Mouse (Mus musculus): ENCODE results near the gene Olfr772.
"Not testable (repeated sequence)": the region's sequence is repeated elsewhere in the genome, so short reads cannot be mapped to it uniquely, and the experiment has no call there.

The Olfr772 gene

GRCm38 (mm10) chr10:129177821-129178220 lies at the start of gene Olfr772:
Olfr772 (minus strand) TSS chr10:129177921.
- CTCF ChIA-PET = not testable (repeated sequence)

DNA sequence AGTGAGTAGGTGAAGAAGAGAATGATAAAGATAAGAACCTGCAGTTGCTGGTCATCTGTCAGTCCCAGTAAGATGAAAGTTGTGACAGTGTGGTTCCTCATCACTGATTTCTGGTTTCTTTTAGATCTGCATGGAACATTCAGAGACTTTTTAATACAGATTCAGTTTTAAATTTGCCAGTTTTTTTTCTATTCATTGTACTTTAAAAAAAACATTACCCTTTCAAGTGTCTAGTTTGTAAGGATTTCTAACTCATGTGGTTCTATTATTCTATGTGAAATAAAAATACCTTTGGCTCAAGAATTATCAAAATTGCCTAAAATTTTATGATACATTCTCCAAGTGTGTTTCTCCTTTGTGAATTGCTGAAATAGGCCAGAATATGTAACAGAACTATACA lies 9.6 kb upstream of the Olfr772 start, which contains the start of gene Olfr773:
Olfr773 (minus strand) TSS at position 101 of the 400 bp plus-strand sequence.
- CTCF ChIA-PET = not testable (repeated sequence)

DNA sequence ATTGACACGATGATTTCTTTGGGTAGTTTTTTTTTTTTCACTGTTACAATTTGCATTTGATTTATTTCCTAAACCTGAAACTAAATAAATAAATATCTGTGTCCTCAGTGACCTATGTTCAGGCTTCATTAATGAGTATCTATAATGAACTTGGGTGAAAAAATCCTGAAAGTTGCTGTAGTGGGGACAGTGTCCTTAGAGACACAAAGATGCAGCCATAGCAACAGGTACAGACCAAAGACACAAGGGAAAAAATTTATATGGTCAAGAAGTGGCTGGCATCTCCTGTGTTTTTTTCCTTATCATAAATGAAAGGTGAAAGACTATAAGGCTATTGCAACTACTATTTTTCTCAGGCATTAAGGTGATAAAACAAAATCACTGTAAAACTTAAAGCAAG lies 13.1 kb downstream of the Olfr772 start, which contains the start of gene Olfr771:
Olfr771 (minus strand) TSS at position 101 of the 400 bp plus-strand sequence.
- CTCF ChIA-PET = no interaction called here

- CTCF ChIA-PET = no interaction called here
These were observed 38.8 kb downstream of the Olfr772 start, which contains the start of gene Olfr770 for GRCm38 (mm10) chr10:129138898-129139297. Olfr770 (minus strand) TSS chr10:129138998.
